Mouse (Mus musculus) liver, postnatal 0 days (tissue): ENCODE data around the gene Hbb-y. TPM values are rescaled to one million over a fixed set of nuclear protein-coding genes. Genes with fewer than 3 reads are reported as not detected.

Experiments
- ATAC-seq: fragments of 200-750 bp; cut with Nextera tagmentation; 2 replicates; pipeline ENCODE4 v1.8.0; 2017; ENCODE audit warnings: mild to moderate bottlenecking, moderate library complexity
- DNase-seq: peaks from one replicate; pipeline ENCODE4 v3.0.0-alpha.2; 2016
- H3K27ac ChIP-seq: fragments of 300-500 bp; sonication (generic); 2 replicates; pipeline ENCODE4 v1.5.1; 2014; ENCODE audit warnings: antibody characterized with exemption, moderate library complexity, mild to moderate bottlenecking, low read depth
- H3K27me3 ChIP-seq: fragments of 300-500 bp; sonication (generic); 2 replicates; pipeline ENCODE4 v1.6.1; 2014; ENCODE audit warnings: low read length, control low read depth, mixed read lengths; ENCODE audit not compliant: insufficient read depth
- H3K36me3 ChIP-seq: fragments of 300-500 bp; sonication (generic); replicated peaks from 2 replicates; pipeline ENCODE4 v1.6.1; 2014; ENCODE audit warnings: mild to moderate bottlenecking, control low read depth, low read length, moderate library complexity, mixed read lengths; ENCODE audit not compliant: insufficient read depth
- H3K4me1 ChIP-seq: fragments of 300-500 bp; sonication (generic); 2 replicates; pipeline ENCODE4 v1.6.1; 2014; ENCODE audit warnings: antibody characterized with exemption, mild to moderate bottlenecking, control low read depth; ENCODE audit not compliant: insufficient read depth
- H3K4me2 ChIP-seq: fragments of 300-500 bp; sonication (generic); 2 replicates; pipeline ENCODE4 v1.6.1; 2014; ENCODE audit warnings: low read depth, mild to moderate bottlenecking, low read length, moderate library complexity, mixed read lengths
- H3K4me3 ChIP-seq: fragments of 300-500 bp; sonication (generic); 2 replicates; pipeline ENCODE4 v1.5.1; 2014; ENCODE audit warnings: low read depth, low read length
- H3K9ac ChIP-seq: fragments of 300-500 bp; sonication (generic); replicated peaks from 2 replicates; pipeline ENCODE4 v1.6.1; 2014; ENCODE audit warnings: mild to moderate bottlenecking, moderate library complexity
- H3K9me3 ChIP-seq: fragments of 300-500 bp; sonication (generic); 2 replicates; pipeline ENCODE4 v1.6.1; 2016; ENCODE audit warnings: mild to moderate bottlenecking, control low read depth, low read length, mixed read lengths
- CTCF ChIP-seq: sonication (generic); IDR thresholded peaks from 2 replicates; pipeline ENCODE4 v1.5.1; 2016; ENCODE audit warnings: antibody characterized with exemption, low read depth
- EP300 ChIP-seq: IDR thresholded peaks from 2 replicates; pipeline ENCODE4 v1.6.1; 2016; ENCODE audit warnings: antibody characterized with exemption, low read depth, mild to moderate bottlenecking
- WGBS: fragments of 180-500 bp; shearing (Covaris S2); extraction: QIAGEN DNeasy Blood & Tissue Kit; methylation state at CpG from one replicate; pipeline ENCODE4 v1.1.7; 2014; ENCODE audit not compliant: insufficient replicate concordance; 5-methylcytosine and 5-hydroxymethylcytosine counted together
- polyA plus RNA-seq: library from polyadenylated mRNA; unstranded; fragments of >200 nt; fragmentation: Nextera tagmentation; extraction: Ambion mirVana; gene quantifications from 2 replicates; pipeline ENCODE4 v1.2.1, GENCODE M21; 2015

Gene Hbb-y
- polyA plus RNA-seq, 1 experiment from 2014 or later = 5.6 TPM

- ATAC-seq = peak; percentile 91
- H3K9me3 ChIP-seq = no peaks in the 10 kb centered on the region
- peak overlapping the region; percentile 38; the same call in 1 of the 2 replicates for H3K4me2 ChIP-seq
- peak; percentile 51 for DNase-seq
- peak overlapping the region; percentile 96 for H3K27ac ChIP-seq
- peaks cover 6% of the 10 kb centered on the region for H3K4me1 ChIP-seq
- H3K27me3 ChIP-seq = no peaks in the 10 kb centered on the region
- no peaks in the 10 kb centered on the region for H3K36me3 ChIP-seq
- H3K4me3 ChIP-seq = no peak overlapping the region
- TF ChIP-seq CTCF = no peak
- peak; percentile 100 for TF ChIP-seq EP300
- H3K9ac ChIP-seq = peak overlapping the region; percentile 50
Observed at GRCm38 (mm10) chr7:103870667-103871066, 17.7 kb upstream of the Hbb-y start.

- TF ChIP-seq CTCF (no peak), EP300 (peak; percentile 100)
- no peaks in the 10 kb centered on the region for H3K9me3 ChIP-seq
- H3K27me3 ChIP-seq = no peaks in the 10 kb centered on the region
- H3K4me3 ChIP-seq = no peak overlapping the region
- H3K36me3 ChIP-seq = no peaks in the 10 kb centered on the region
- H3K27ac ChIP-seq = peak overlapping the region; percentile 92
- DNase-seq = peak; percentile 37
- peak overlapping the region; percentile 52; the same call in 1 of the 2 replicates for H3K9ac ChIP-seq
- H3K4me1 ChIP-seq = peaks cover 15% of the 10 kb centered on the region
- peak overlapping the region; percentile 29; the same call in 1 of the 2 replicates for H3K4me2 ChIP-seq
- ATAC-seq = peak; percentile 81
Observed at GRCm38 (mm10) chr7:103865716-103866115, 12.7 kb upstream of the Hbb-y start.

GRCm38 (mm10) chr7:103861531-103861930, 8.5 kb upstream of the Hbb-y start:
- 56% methylated on average over 3 of the region's 3 CpGs for WGBS
- H3K9ac ChIP-seq = peak overlapping the region; percentile 58
- H3K4me1 ChIP-seq = peaks cover 15% of the 10 kb centered on the region

GRCm38 (mm10) chr7:103860855-103861254, 7.8 kb upstream of the Hbb-y start:
- Histone ChIP-seq H3K27ac (peak overlapping the region; percentile 89), H3K36me3 (no peaks in the 10 kb centered on the region), H3K9ac (peak overlapping the region; percentile 58; the same call in 1 of the 2 replicates), H3K4me1 (peaks cover 15% of the 10 kb centered on the region), H3K4me2 (peak overlapping the region; percentile 2), H3K4me3 (no peak overlapping the region), H3K27me3 (no peaks in the 10 kb centered on the region), H3K9me3 (no peaks in the 10 kb centered on the region)
- peak; percentile 92 for DNase-seq
- 39% methylated on average over 1 of the region's 1 CpGs for WGBS
- ATAC-seq = peak; percentile 86
- TF ChIP-seq EP300 (peak; percentile 100), CTCF (peak; percentile 56)

More at GRCm38 (mm10) chr7:103861531-103861930, 8.5 kb upstream of the Hbb-y start:
- H3K36me3 ChIP-seq = no peaks in the 10 kb centered on the region
- H3K4me3 ChIP-seq = no peak overlapping the region
- H3K27me3 ChIP-seq = no peaks in the 10 kb centered on the region
- H3K27ac ChIP-seq = peak overlapping the region; percentile 89
- DNase-seq = no peak
- H3K9me3 ChIP-seq = no peaks in the 10 kb centered on the region
- peak overlapping the region; percentile 2 for H3K4me2 ChIP-seq
- TF ChIP-seq CTCF (no peak), EP300 (no peak)
- no peak for ATAC-seq

GRCm38 (mm10) chr7:103859076-103859475, 6.1 kb upstream of the Hbb-y start:
- peak overlapping the region; percentile 44 for H3K4me2 ChIP-seq
- H3K9ac ChIP-seq = peak overlapping the region; percentile 49
- peak; percentile 75 for DNase-seq
- H3K4me1 ChIP-seq = peaks cover 6% of the 10 kb centered on the region
- WGBS = 31% methylated on average over 2 of the region's 2 CpGs
- ATAC-seq = peak; percentile 90
- H3K36me3 ChIP-seq = no peaks in the 10 kb centered on the region
- H3K9me3 ChIP-seq = no peaks in the 10 kb centered on the region
- no peaks in the 10 kb centered on the region for H3K27me3 ChIP-seq
- TF ChIP-seq EP300 = peak; percentile 99
- TF ChIP-seq CTCF = no peak
- peak overlapping the region; percentile 89 for H3K27ac ChIP-seq
- H3K4me3 ChIP-seq = no peak overlapping the region

- Histone ChIP-seq H3K9me3 (no peaks in the 10 kb centered on the region), H3K36me3 (no peaks in the 10 kb centered on the region), H3K9ac (no peak overlapping the region), H3K4me2 (no peak overlapping the region), H3K27ac (peak overlapping the region; percentile 37; the same call in 1 of the 2 replicates), H3K4me1 (no peaks in the 10 kb centered on the region; the same call in 1 of the 2 replicates), H3K4me3 (no peak overlapping the region), H3K27me3 (no peaks in the 10 kb centered on the region)
- ATAC-seq = no peak
- no peak for DNase-seq
- TF ChIP-seq EP300 (peak; percentile 95), CTCF (no peak)
- 49% methylated on average over 1 of the region's 1 CpGs for WGBS
Observed at GRCm38 (mm10) chr7:103854669-103855068, 1.7 kb upstream of the Hbb-y start.
